Mouse (Mus musculus) liver, embryonic 14.5 days (tissue): ENCODE data around the gene Mt4.

Source experiments
- CTCF ChIP-seq: IDR thresholded peaks from 2 replicates; pipeline ENCODE4 v1.5.1; 2016; ENCODE audit warnings: antibody characterized with exemption, low read depth, control low read depth
- EP300 ChIP-seq: IDR thresholded peaks from 2 replicates; pipeline ENCODE4 v1.6.1; 2016; ENCODE audit warnings: antibody characterized with exemption, low read depth

DNA sequence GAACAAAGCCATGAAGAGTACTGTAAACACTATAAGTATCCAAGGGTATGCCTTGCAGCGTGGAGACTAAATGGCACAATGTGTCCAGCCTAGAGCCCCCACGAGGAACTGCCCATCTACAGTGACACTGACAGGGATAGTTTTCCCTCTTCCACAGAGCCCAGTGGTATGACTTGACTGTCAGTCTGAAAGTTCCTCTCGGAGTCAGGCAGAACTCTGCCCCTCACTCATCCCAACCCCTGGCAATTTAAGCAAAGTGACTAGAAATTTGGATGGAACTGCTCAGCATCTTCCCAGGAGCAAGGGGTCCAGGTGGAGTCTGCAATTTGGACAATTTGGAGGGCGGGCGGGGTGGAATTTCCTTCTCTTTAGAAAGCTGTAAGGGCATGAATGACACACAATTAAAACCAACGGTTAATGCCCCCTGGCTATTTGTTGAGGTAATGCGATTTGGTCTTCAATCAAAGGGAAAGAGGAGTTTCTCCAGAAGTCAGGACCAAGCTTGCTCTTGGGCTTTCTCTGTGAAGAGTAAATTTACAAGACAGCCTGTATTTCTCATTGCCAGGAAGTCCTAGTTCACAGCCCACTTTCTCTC lies 37.7 kb downstream of the Mt4 start:
- TF ChIP-seq CTCF (peak; percentile 60), EP300 (no peak)
